ENCODE assay signal across 8 mouse cellular contexts in the genomic region with DNA sequence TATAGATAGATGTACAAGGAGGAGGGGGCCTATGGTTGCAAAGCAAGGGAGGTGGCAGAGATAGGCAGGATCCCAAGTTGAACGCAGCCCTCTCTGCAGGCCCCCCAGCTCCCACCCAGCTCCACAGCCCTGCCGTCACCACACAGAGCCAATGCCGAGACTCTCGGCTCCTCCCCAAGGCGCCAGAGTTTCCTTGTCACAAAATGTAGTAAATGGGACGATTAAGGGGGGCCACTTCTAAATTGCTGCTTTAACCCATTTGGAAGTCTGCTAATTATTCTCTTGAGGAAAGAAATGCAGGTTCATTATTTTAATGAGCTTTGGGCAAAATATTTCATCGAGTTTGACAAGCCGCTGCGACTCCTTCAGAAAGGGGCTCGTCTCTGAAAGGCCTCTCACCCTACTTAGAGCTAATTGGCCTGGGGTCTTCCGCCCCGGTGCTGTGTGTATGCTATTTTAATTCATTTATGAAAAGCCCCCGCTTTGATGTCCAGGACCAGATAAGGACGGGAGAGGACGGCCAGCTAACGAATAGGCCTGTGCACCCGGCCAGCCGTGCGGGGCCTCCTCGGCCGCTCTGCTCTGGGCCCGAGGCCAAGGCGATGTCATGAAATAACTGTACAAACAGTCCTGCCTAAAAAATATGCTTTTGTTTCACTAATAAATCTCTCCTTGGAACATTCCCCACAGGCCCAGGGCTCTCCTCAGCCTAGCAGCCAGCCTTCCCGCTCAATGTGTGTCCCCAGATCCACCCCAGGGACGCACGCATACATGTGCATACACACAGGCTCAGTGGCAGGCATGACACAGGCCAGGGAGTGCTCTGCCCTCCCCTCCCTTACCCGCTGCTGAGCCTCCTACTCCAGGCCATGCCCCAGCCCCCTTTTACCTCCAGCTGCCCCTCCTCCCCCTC.
DNase-seq lines count a peak whose midpoint lies in the region; ATAC-seq lines count a peak whose summit lies in the region.

No protein-coding gene starts in this region.

- peak; percentile 90 for ATAC-seq in limb, embryonic 11.5 days (ENCODE audit: insufficient number of reproducible peaks, low FRiP score, low TSS enrichment, low read depth)
- peak; percentile 83 for ATAC-seq in midbrain, embryonic 13.5 days

- H3K4me1 ChIP-seq in hindbrain, embryonic 10.5 days (replicated peaks), result peaks cover 39% of the 10 kb centered on the region
- H3K4me1 ChIP-seq in limb, embryonic 11.5 days (ENCODE audit: control insufficient read depth, insufficient read depth, low read length), result peaks cover 16% of the 10 kb centered on the region; the same call in 1 of the 2 replicates
- H3K4me1 ChIP-seq in midbrain, embryonic 13.5 days (replicated peaks), result peaks cover 42% of the 10 kb centered on the region

- H3K27ac ChIP-seq in hindbrain, embryonic 10.5 days, result peak overlapping the region; percentile 50; the same call in 1 of the 2 replicates
- peak overlapping the region; percentile 30; the same call in 1 of the 2 replicates for H3K27ac ChIP-seq in limb, embryonic 11.5 days (replicated peaks; ENCODE audit: low read depth, low read length)
- peak overlapping the region; percentile 79 for H3K27ac ChIP-seq in midbrain, embryonic 13.5 days

- H3K36me3 ChIP-seq in hindbrain, embryonic 10.5 days, result no peaks in the 10 kb centered on the region
- H3K36me3 ChIP-seq in limb, embryonic 11.5 days (ENCODE audit: control insufficient read depth, insufficient read depth, low read length), result no peaks in the 10 kb centered on the region
- no peaks in the 10 kb centered on the region for H3K36me3 ChIP-seq in midbrain, embryonic 13.5 days

- DNase-seq in adrenal gland, postnatal 4 days (ENCODE audit: low spot score in 2 of 2), result peak; percentile 43 to 60
- DNase-seq in gastrocnemius, adult 18-20 months (ENCODE audit: low spot score), result peak; percentile 70
- DNase-seq in hindbrain, embryonic 10.5 days (ENCODE audit: low spot score), result no peak
- peak; percentile 55 for DNase-seq in limb, embryonic 11.5 days (ENCODE audit: low spot score)
- DNase-seq in urinary bladder, postnatal 36 days (ENCODE audit: low spot score in 2 of 2), result peak; percentile 41 to 78
- no peak for DNase-seq in right cerebral cortex, postnatal 4 days
- no peak for DNase-seq in frontal cortex, adult 2 months (ENCODE audit: extremely low spot score in 1 of 2, low spot score in 1 of 2)

- H3K9me3 ChIP-seq in hindbrain, embryonic 10.5 days, result peaks cover 9% of the 10 kb centered on the region; the same call in 1 of the 2 replicates
- no peaks in the 10 kb centered on the region for H3K9me3 ChIP-seq in limb, embryonic 11.5 days (ENCODE audit: control insufficient read depth, low read length)
- no peaks in the 10 kb centered on the region for H3K9me3 ChIP-seq in midbrain, embryonic 13.5 days

- H3K27me3 ChIP-seq in hindbrain, embryonic 10.5 days (ENCODE audit: insufficient read depth, poor library complexity, severe bottlenecking), result no peaks in the 10 kb centered on the region
- H3K27me3 ChIP-seq in limb, embryonic 11.5 days (ENCODE audit: control insufficient read depth, insufficient read depth, low read length), result no peaks in the 10 kb centered on the region
- no peaks in the 10 kb centered on the region for H3K27me3 ChIP-seq in midbrain, embryonic 13.5 days

- no peak overlapping the region for H3K9ac ChIP-seq in limb, embryonic 11.5 days (ENCODE audit: low read length)
- no peak overlapping the region for H3K9ac ChIP-seq in midbrain, embryonic 13.5 days (replicated peaks)

- 82% methylated on average over 27 of the region's 27 CpGs for WGBS in hindbrain, embryonic 10.5 days
- WGBS in limb, embryonic 11.5 days, result 43% methylated on average over 27 of the region's 27 CpGs
- WGBS in midbrain, embryonic 13.5 days, result 40% methylated on average over 27 of the region's 27 CpGs

- H3K4me3 ChIP-seq in hindbrain, embryonic 10.5 days, result no peak overlapping the region
- no peak overlapping the region for H3K4me3 ChIP-seq in limb, embryonic 11.5 days (ENCODE audit: low read depth, low read length)
- H3K4me3 ChIP-seq in midbrain, embryonic 13.5 days (replicated peaks), result no peak overlapping the region

- no peak overlapping the region for H3K4me2 ChIP-seq in limb, embryonic 11.5 days (ENCODE audit: low read depth, severe bottlenecking)
- 0 out of 2 replicates have a peak overlapping the region, but pooled peaks have one; percentile 5 for H3K4me2 ChIP-seq in midbrain, embryonic 13.5 days (replicated peaks)

Comparison
In these comparisons a context has a peak if more than half of its experiments do, and no peak if none do; other contexts are left out.
1. DNase-seq: peak in adrenal gland, postnatal 4 days (2 of 2), gastrocnemius, adult 18-20 months (single experiment), limb, embryonic 11.5 days (single experiment) and urinary bladder, postnatal 36 days (2 of 2); none in hindbrain, embryonic 10.5 days (single experiment), right cerebral cortex, postnatal 4 days (single experiment) and frontal cortex, adult 2 months (0 of 2).
2. Peak in every context shown above with its lines, with median percentiles within 50 percentile points of each other: H3K27ac ChIP-seq.